Mouse (Mus musculus) CH12.LX (cell line): ENCODE results near the gene Ifi205. TPM values are rescaled to one million over a fixed set of nuclear protein-coding genes. Genes with fewer than 3 reads are reported as not detected.
"Not testable (repeated sequence)": the region's sequence is repeated elsewhere in the genome, so short reads cannot be mapped to it uniquely, and the experiment has no call there.

ENCODE experiments used
- DNase-seq: peaks from one replicate; pipeline ENCODE4 v3.0.0-alpha.2; 2013; ENCODE audit errors: extremely low read depth
- H3K27ac ChIP-seq: 2 replicates; pipeline ENCODE4 v1.5.1; 2012; ENCODE audit warnings: low read depth, mild to moderate bottlenecking, control low read depth, moderate library complexity; ENCODE audit not compliant: insufficient read depth
- H3K27me3 ChIP-seq: replicated peaks from 2 replicates; pipeline ENCODE3; 2012; ENCODE audit warnings: inconsistent platforms
- H3K36me3 ChIP-seq, 2 experiments: replicated peaks in 1 of 2; 2 replicates each; pipeline versions ENCODE3 to v1.6.1; 2012; ENCODE audit warnings: inconsistent platforms in 1 of 2, low read length in 1 of 2, mild to moderate bottlenecking in 1 of 2, mixed read lengths in 1 of 2, moderate library complexity in 1 of 2; ENCODE audit not compliant: control insufficient read depth in 1 of 2, insufficient read depth in 1 of 2
- H3K4me1 ChIP-seq, 2 experiments: 2 replicates each; pipeline ENCODE4 v1.6.1; 2012; ENCODE audit warnings: inconsistent platforms in 1 of 2, moderate library complexity in 1 of 2; ENCODE audit not compliant: insufficient read depth in 2 of 2, control insufficient read depth in 1 of 2
- H3K4me2 ChIP-seq: 2 replicates; pipeline ENCODE4 v1.6.1; 2012; ENCODE audit warnings: low read depth, mild to moderate bottlenecking, control low read depth; ENCODE audit not compliant: poor library complexity, insufficient read depth, severe bottlenecking
- H3K4me3 ChIP-seq, 3 experiments: fragments of 150-350 bp in 1 of 3; sonication (generic) in 1 of 3; replicated peaks in 1 of 3; 2 replicates each; pipeline versions ENCODE3 to v1.5.1; 2011 to 2012; ENCODE audit warnings: low read depth in 2 of 3, low read length in 2 of 3, mild to moderate bottlenecking in 2 of 3, moderate library complexity in 2 of 3, control low read depth in 1 of 3, improper control_type of control experiment in 1 of 3, inconsistent platforms in 1 of 3, mixed read lengths in 1 of 3; ENCODE audit not compliant: poor library complexity in 1 of 3
- H3K79me2 ChIP-seq: replicated peaks from 2 replicates; pipeline ENCODE4 v1.6.1; 2012; ENCODE audit warnings: mild to moderate bottlenecking, moderate library complexity; ENCODE audit not compliant: control insufficient read depth, poor library complexity, insufficient read depth, severe bottlenecking; ENCODE audit errors: extremely low read depth
- H3K9ac ChIP-seq: 2 replicates; pipeline ENCODE4 v1.6.1; 2012; ENCODE audit warnings: low read depth, mild to moderate bottlenecking, control low read depth, moderate library complexity; ENCODE audit not compliant: insufficient read depth
- H3K9me3 ChIP-seq: replicated peaks from 2 replicates; pipeline ENCODE3; 2012; ENCODE audit warnings: low read length, inconsistent platforms, mixed read lengths
- BHLHE40 ChIP-seq: IDR thresholded peaks from 2 replicates; pipeline ENCODE4 v1.6.1; 2011; ENCODE audit warnings: mild to moderate bottlenecking, low read depth, low read length, improper control_type of control experiment
- CTCF ChIP-seq, 2 experiments: IDR thresholded peaks in 1 of 2; conservative IDR thresholded peaks in 1 of 2; 2 replicates each; pipeline ENCODE4 v1.5.1; 2011 to 2012; ENCODE audit warnings: low read depth in 2 of 2, low read length in 2 of 2, improper control_type of control experiment in 1 of 2, inconsistent platforms in 1 of 2, mild to moderate bottlenecking in 1 of 2, moderate library complexity in 1 of 2
- E2F4 ChIP-seq: IDR thresholded peaks from 2 replicates; pipeline ENCODE4 v1.6.1; 2011; ENCODE audit warnings: low read depth, low read length, improper control_type of control experiment; ENCODE audit not compliant: insufficient replicate concordance
- ELF1 ChIP-seq: IDR thresholded peaks from 2 replicates; pipeline ENCODE4 v1.6.1; 2014; ENCODE audit warnings: low read depth, mild to moderate bottlenecking, inconsistent platforms, low read length, improper control_type of control experiment
- GABPA ChIP-seq: IDR thresholded peaks from 2 replicates; pipeline ENCODE4 v1.6.1; 2012; ENCODE audit warnings: low read depth, low read length, improper control_type of control experiment, inconsistent platforms; ENCODE audit not compliant: insufficient replicate concordance
- HCFC1 ChIP-seq: IDR thresholded peaks from 2 replicates; pipeline ENCODE4 v1.6.1; 2012; ENCODE audit warnings: low read depth, mild to moderate bottlenecking, inconsistent platforms, low read length, improper control_type of control experiment
- IRF4 ChIP-seq: IDR thresholded peaks from 2 replicates; pipeline ENCODE4 v1.6.1; 2014; ENCODE audit warnings: low read depth, mild to moderate bottlenecking, inconsistent platforms, low read length, improper control_type of control experiment
- JUN ChIP-seq: IDR thresholded peaks from 2 replicates; pipeline ENCODE4 v1.6.1; 2011; ENCODE audit warnings: low read depth, mild to moderate bottlenecking, low read length, improper control_type of control experiment, moderate library complexity; ENCODE audit not compliant: insufficient read depth
- JUND ChIP-seq: conservative IDR thresholded peaks from 2 replicates; pipeline ENCODE4 v1.6.1; 2011; ENCODE audit warnings: low read depth, low read length, improper control_type of control experiment
- KAT2A ChIP-seq: IDR thresholded peaks from 2 replicates; pipeline ENCODE4 v1.6.1; 2012; ENCODE audit warnings: low read length, improper control_type of control experiment, inconsistent platforms; ENCODE audit not compliant: insufficient replicate concordance
- MAFK ChIP-seq: IDR thresholded peaks from 2 replicates; pipeline ENCODE4 v1.6.1; 2011; ENCODE audit warnings: low read length, improper control_type of control experiment; ENCODE audit not compliant: insufficient replicate concordance
- MYC ChIP-seq: IDR thresholded peaks from 2 replicates; pipeline ENCODE4 v1.6.1; 2011; ENCODE audit warnings: low read depth, mild to moderate bottlenecking, improper control_type of control experiment, low read length
- PAX5 ChIP-seq: IDR thresholded peaks from 2 replicates; pipeline ENCODE4 v1.6.1; 2012; ENCODE audit warnings: low read length, inconsistent platforms, mixed read lengths
- POLR2AphosphoS2 ChIP-seq: IDR thresholded peaks from 2 replicates; pipeline ENCODE4 v1.6.1; 2011; ENCODE audit warnings: low read depth, low read length, improper control_type of control experiment
- RCOR1 ChIP-seq: conservative IDR thresholded peaks from 2 replicates; pipeline ENCODE4 v1.6.1; 2012; ENCODE audit warnings: low read depth, mild to moderate bottlenecking, inconsistent platforms, low read length, improper control_type of control experiment
- SIN3A ChIP-seq: IDR thresholded peaks from 2 replicates; pipeline ENCODE4 v1.6.1; 2012; ENCODE audit warnings: low read length, improper control_type of control experiment, inconsistent platforms
- SMC3 ChIP-seq: IDR thresholded peaks from 2 replicates; pipeline ENCODE4 v1.6.1; 2011; ENCODE audit warnings: low read depth, low read length, improper control_type of control experiment
- dilution Hi-C: fragments of 300-500 bp; cut with MboI; formaldehyde crosslinking; loops from 2 replicates; pipeline ENCODE4 v1.14.3; 2020; ENCODE audit warnings: low sequenced_read_pairs; ENCODE audit not compliant: extremely low pct_unique_long_range_greater_than_20kb, extremely low pct_ligation_motif_present
- in situ Hi-C: fragments of 300-500 bp; cut with MboI; formaldehyde crosslinking; loops from 3 replicates; pipeline ENCODE4 v1.14.3; 2019; ENCODE audit warnings: low sequenced_read_pairs, low pct_ligation_motif_present, low pct_unique_long_range_greater_than_20kb, mixed read lengths
- polyA plus RNA-seq: library from polyadenylated mRNA; unstranded; fragments of >175 nt; gene quantifications from 2 replicates; pipeline ENCODE4 v1.2.1, GENCODE M21; 2012; ENCODE audit warnings: low read depth; ENCODE audit not compliant: insufficient read length
- total RNA-seq, 2 experiments: library from RNA; depleted of rRNA; stranded (reverse); fragments of 300-350 nt in 1 of 2; fragments of >200 nt in 1 of 2; gene quantifications; 2 replicates each; pipeline ENCODE4 v1.2.3; 2012 to 2014

The Ifi205 gene
- total and polyA plus RNA-seq, 3 experiments, result 0.17 to 0.35 (median 0.17) TPM

GRCm38 (mm10) chr1:174051515-174051914, 19.9 kb upstream of the Ifi205 start:
- in situ Hi-C loops, result no loop called here
- Histone ChIP-seq H3K36me3 (no peaks in the 10 kb centered on the region), H3K9me3 (peaks cover 3% of the 10 kb centered on the region), H3K4me2 (no peak overlapping the region)
- TF ChIP-seq POLR2AphosphoS2 (no peak), KAT2A (no peak), CTCF (conservative IDR thresholded peaks at IDR 0.05 in 1 of 2, IDR thresholded peaks at IDR 0.05 in 1 of 2; ENCODE audit: low read depth in 2 of 2, low read length in 2 of 2) (no peak), PAX5 (no peak), GABPA (no peak), RCOR1 (no peak), SIN3A (no peak), JUN (no peak)
- TF ChIP-seq, all 38 proteins: peak for 0
- Histone ChIP-seq H3K4me3 (no peak overlapping the region), H3K79me2 (no peaks in the 10 kb centered on the region), H3K27me3 (no peaks in the 10 kb centered on the region), H3K4me1 (peaks cover 7 to 10% of the 10 kb centered on the region in 2 experiments; a peak in 3 of 4 replicates), H3K27ac (no peak overlapping the region; the same call in 1 of the 2 replicates), H3K9ac (no peak overlapping the region)
- dilution Hi-C loops, result no loop called here
- DNase-seq, result no peak

- TF ChIP-seq HCFC1 (no peak), IRF4 (no peak), ELF1 (no peak), SMC3 (no peak), E2F4 (no peak), MAFK (no peak), SIN3A (no peak), BHLHE40 (no peak), JUND (no peak), MYC (no peak)
- TF ChIP-seq, all 38 proteins: peak for 0
- Histone ChIP-seq H3K4me3 (no peak overlapping the region), H3K4me2 (no peak overlapping the region), H3K9ac (no peak overlapping the region), H3K36me3 (no peaks in the 10 kb centered on the region), H3K9me3 (peaks cover 3% of the 10 kb centered on the region), H3K27me3 (no peaks in the 10 kb centered on the region), H3K4me1 (peaks cover 7 to 10% of the 10 kb centered on the region in 2 experiments; a peak in 3 of 4 replicates), H3K27ac (no peak overlapping the region), H3K79me2 (no peaks in the 10 kb centered on the region)
- in situ Hi-C loops (no loop called here), dilution Hi-C loops (no loop called here)
- no peak for DNase-seq
These were observed 18.9 kb upstream of the Ifi205 start for GRCm38 (mm10) chr1:174050532-174050931.

GRCm38 (mm10) chr1:174049357-174049756, 17.7 kb upstream of the Ifi205 start:
- H3K27me3 ChIP-seq, dilution Hi-C loops, DNase-seq, H3K4me2 ChIP-seq, H3K27ac ChIP-seq, H3K79me2 ChIP-seq, H3K4me1 ChIP-seq, H3K36me3 ChIP-seq, H3K9me3 ChIP-seq, in situ Hi-C loops, H3K4me3 ChIP-seq, H3K9ac ChIP-seq: not testable (repeated sequence)
